Mouse (Mus musculus) olfactory bulb, adult 2 months (tissue): ENCODE measurements around the gene Meis2.

Source experiments
- CTCF ChIP-seq: fragments of 200-500 bp; IDR thresholded peaks from 2 replicates; pipeline ENCODE4 v1.5.1; 2012; ENCODE audit warnings: low read depth, mild to moderate bottlenecking, low read length, moderate library complexity; ENCODE audit not compliant: insufficient read depth
- POLR2A ChIP-seq: fragments of 200-500 bp; IDR thresholded peaks from 2 replicates; pipeline ENCODE4 v1.6.1; 2012; ENCODE audit warnings: mild to moderate bottlenecking, low read depth, low read length, moderate library complexity; ENCODE audit not compliant: insufficient read depth

DNA sequence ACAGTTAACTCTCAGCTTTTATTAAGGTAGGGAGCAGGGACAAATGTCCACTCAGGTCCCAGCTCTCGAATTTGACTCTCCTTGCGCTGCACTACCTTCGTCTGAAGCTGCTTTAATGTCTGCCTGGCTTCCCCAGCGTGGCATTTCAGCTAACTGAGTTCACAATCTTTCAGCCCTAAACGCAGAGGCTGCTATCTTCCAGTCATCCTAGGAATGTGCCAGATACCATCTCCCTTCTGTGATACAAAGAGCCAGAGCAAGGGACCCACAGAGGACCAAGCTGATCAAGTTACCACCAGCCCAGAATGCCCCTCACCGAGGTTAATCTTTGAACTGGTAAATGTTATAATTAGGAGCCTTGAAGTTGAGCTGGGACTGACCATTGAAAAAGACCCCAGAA is 55.2 kb downstream of the Meis2 start:
- TF ChIP-seq POLR2A = no peak
- no peak for TF ChIP-seq CTCF
